Mouse (Mus musculus): Measurements from ENCODE around the gene Cobll1.

DNA sequence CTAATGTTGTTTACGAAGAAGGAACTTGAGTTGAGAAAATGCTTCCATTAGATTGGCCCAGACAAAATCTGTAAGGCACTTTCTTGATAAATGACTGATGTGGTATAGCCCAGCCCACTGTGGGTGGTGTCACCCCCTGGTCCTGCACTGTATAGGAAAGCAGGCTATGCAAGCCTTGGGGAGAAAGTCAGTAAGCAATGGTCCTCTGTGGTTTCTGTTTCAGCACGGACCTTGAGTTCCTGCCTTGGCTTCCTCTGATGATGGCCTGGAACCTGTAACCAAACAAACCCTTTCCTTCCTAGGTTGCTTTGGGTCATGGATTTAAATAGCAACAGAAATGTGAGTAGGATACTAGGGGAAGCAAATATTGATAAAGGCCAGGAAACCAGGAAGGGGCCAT is 148.2 kb downstream of the Cobll1 start:
- TF ChIP-seq POLR2A (IDR thresholded peaks at IDR 0.05; ENCODE audit: borderline replicate concordance, control insufficient read depth, low read depth, low read length) (no peak), CTCF (IDR thresholded peaks at IDR 0.05; ENCODE audit: control insufficient read depth, insufficient read depth, low read length) (no peak)

Measured in bone marrow, adult 2 months (tissue).